Mouse (Mus musculus) brain, embryonic 14.5 days (tissue): ENCODE data around the gene Ubap2l. TPM values are rescaled to one million over a fixed set of nuclear protein-coding genes. Genes with fewer than 3 reads are reported as not detected.

ENCODE experiments used
- DNase-seq: peaks from one replicate; pipeline ENCODE4 v3.0.0-alpha.2; 2011; ENCODE audit warnings: low read depth
- CTCF ChIP-seq: fragments of 200-500 bp; IDR thresholded peaks from 2 replicates; pipeline ENCODE4 v1.5.1; 2012; ENCODE audit warnings: inconsistent platforms, mild to moderate bottlenecking, moderate library complexity, borderline replicate concordance; ENCODE audit not compliant: insufficient read depth, insufficient read length; ENCODE audit errors: extremely low read depth
- POLR2A ChIP-seq: fragments of 200-500 bp; IDR thresholded peaks from 2 replicates; pipeline ENCODE4 v1.6.1; 2012; ENCODE audit warnings: mild to moderate bottlenecking, inconsistent platforms, borderline replicate concordance; ENCODE audit not compliant: poor library complexity, insufficient read depth, insufficient read length, severe bottlenecking; ENCODE audit errors: extremely low read depth
- polyA plus RNA-seq: library from polyadenylated mRNA; depleted of rRNA; stranded (reverse); fragments of >200 nt; gene quantifications from 2 replicates; pipeline ENCODE4 v1.2.3, GENCODE M21; 2012

Ubap2l gene
- polyA plus RNA-seq, 1 experiment = 184 TPM

DNA sequence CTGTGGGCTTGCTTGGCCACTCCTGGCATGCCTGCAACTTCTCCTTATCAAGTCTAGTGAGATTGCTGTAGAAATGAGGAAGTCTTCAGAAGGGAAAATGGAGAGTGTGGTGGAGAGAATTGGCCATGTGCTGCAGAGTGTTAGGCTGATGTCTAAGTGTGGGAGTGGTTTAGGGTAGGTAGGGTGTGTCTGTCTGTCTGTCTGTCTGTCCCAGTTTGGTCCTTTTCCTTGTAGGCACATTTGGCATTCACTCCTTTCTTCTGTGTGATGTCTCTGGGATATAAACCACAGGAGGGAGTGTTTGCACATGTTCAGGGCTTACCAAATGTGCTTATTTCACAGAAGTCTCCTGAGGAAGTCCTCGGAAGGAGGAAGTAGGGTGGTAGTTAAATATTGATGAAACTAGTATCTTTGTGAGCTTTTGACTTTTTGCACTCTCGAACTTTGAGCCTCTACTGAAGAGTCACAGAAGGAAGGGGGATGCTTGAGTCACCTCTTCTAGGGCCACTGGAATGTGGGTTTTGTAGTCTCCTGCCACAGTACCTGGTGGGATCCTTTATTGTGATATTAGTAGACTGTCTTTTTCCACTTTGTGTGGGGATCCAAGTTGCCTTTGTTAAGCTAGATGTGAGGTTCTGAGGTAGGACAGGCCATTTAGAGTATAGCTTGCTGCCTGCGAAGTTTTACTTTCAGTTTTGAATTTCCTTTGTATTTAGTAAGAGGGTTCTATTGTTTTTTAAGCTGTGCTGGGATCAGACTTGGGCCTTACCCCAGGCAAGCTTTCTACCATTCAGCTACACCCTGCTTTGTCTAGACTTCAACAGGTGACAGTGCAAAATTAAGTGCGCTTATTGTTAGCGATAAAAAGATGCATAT, 29.2 kb upstream of the Ubap2l start:
- TF ChIP-seq POLR2A (no peak), CTCF (no peak)
- DNase-seq = no peak

DNA sequence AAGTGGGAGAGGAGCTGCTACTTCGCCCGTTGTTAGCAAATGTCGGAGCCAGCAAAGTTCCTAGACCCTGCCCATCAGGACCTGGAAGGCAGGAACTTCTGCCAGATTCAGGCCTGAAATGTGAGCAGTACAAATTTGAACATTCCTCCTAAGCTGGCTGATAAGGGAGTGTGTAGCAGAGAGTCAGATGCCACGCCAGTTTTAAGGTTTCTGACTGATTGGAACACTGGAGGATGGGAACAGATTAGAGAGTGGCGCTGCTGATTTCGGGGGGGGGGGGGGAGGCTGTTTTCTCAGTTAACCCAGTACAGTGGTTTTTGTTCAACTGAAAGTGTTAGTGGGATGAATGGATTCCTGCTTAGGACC, 28.1 kb upstream of the Ubap2l start:
- no peak for TF ChIP-seq CTCF
- TF ChIP-seq POLR2A = no peak
- no peak for DNase-seq

GRCm38 (mm10) chr3:90079763-90080497, 27.5 kb upstream of the Ubap2l start:
- peak; percentile 80 for DNase-seq
- TF ChIP-seq CTCF = no peak
- TF ChIP-seq POLR2A = no peak

GRCm38 (mm10) chr3:90079133-90079762, 26.8 kb upstream of the Ubap2l start:
- TF ChIP-seq CTCF = no peak
- no peak for TF ChIP-seq POLR2A
- DNase-seq = peak; percentile 98

- no peak for DNase-seq
Measured at GRCm38 (mm10) chr3:90078224-90078623, 25.8 kb upstream of the Ubap2l start.

GRCm38 (mm10) chr3:90076921-90077716, 24.7 kb upstream of the Ubap2l start:
- TF ChIP-seq POLR2A = no peak
- peak; percentile 79; the same call in 1 of the 2 replicates for TF ChIP-seq CTCF
- peak; percentile 89 for DNase-seq

More at GRCm38 (mm10) chr3:90078224-90078623, 25.8 kb upstream of the Ubap2l start:
- TF ChIP-seq POLR2A (no peak), CTCF (no peak)

GRCm38 (mm10) chr3:90072294-90072693, 19.9 kb upstream of the Ubap2l start, which contains the start of gene Tpm3:
TSS of gene Tpm3 (plus strand) at chr3:90072649.
- no peak for TF ChIP-seq CTCF
- no peak for TF ChIP-seq POLR2A
- DNase-seq = no peak

GRCm38 (mm10) chr3:90069688-90070087, 17.3 kb upstream of the Ubap2l start:
- no peak for DNase-seq
- TF ChIP-seq CTCF (no peak), POLR2A (no peak)

GRCm38 (mm10) chr3:90067851-90068250, 15.4 kb upstream of the Ubap2l start:
- DNase-seq = no peak
- no peak for TF ChIP-seq POLR2A
- TF ChIP-seq CTCF = no peak

DNA sequence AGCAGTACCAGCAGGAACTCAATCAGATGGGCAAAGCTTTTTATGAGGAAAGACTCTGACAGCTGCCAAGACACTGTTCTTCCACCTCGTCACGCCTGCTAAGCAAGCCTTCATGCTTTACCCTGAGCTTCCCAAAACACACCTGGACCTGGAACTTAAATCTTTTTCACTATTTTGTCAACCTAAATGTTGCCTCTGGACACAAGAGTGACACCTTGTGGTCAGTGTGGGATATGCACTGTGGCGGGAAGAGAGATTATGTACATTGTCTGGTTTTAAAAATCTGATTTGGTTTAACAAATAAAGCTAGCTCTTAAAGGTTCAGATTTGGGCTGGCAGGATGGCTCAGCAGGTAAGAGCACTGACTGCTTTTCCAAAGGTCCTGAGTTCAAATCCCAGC, 13.1 kb upstream of the Ubap2l start:
- TF ChIP-seq CTCF (peak; percentile 73; the same call in 1 of the 2 replicates), POLR2A (no peak)
- peak; percentile 54 for DNase-seq
